Mouse (Mus musculus) cerebellum, adult 9-10 months (tissue): ENCODE results near the gene Satb2.

ENCODE experiments used
- DNase-seq: peaks from one replicate; pipeline ENCODE4 v3.0.0; 2022

Gene Satb2

GRCm38 (mm10) chr1:56972950-56973592 lies 5.4 kb downstream of the Satb2 start:
- DNase-seq, result peak; percentile 92

- peak; percentile 30 for DNase-seq
Observed at GRCm38 (mm10) chr1:56972251-56972949, 6.0 kb downstream of the Satb2 start.

GRCm38 (mm10) chr1:56971942-56972250 lies 6.6 kb downstream of the Satb2 start:
- no peak for DNase-seq

GRCm38 (mm10) chr1:56971441-56971861 lies 7.0 kb downstream of the Satb2 start:
- no peak for DNase-seq

- no peak for DNase-seq
Observed at GRCm38 (mm10) chr1:56970740-56971141, 7.7 kb downstream of the Satb2 start.

GRCm38 (mm10) chr1:56969364-56970360 lies 8.8 kb downstream of the Satb2 start:
- no peak for DNase-seq

- DNase-seq, result no peak
Observed at GRCm38 (mm10) chr1:56965879-56966579, 12.4 kb downstream of the Satb2 start.

GRCm38 (mm10) chr1:56964493-56964892 lies 14.0 kb downstream of the Satb2 start:
- DNase-seq, result no peak

GRCm38 (mm10) chr1:56963291-56963690 lies 15.2 kb downstream of the Satb2 start:
- DNase-seq, result no peak

GRCm38 (mm10) chr1:56958996-56959395 lies 19.5 kb downstream of the Satb2 start:
- no peak for DNase-seq

GRCm38 (mm10) chr1:56957942-56958341 lies 20.5 kb downstream of the Satb2 start:
- DNase-seq, result no peak

GRCm38 (mm10) chr1:56956811-56957210 lies 21.6 kb downstream of the Satb2 start:
- no peak for DNase-seq

- DNase-seq, result no peak
Observed at GRCm38 (mm10) chr1:56955739-56956085, 22.7 kb downstream of the Satb2 start.

- DNase-seq, result no peak
Observed at GRCm38 (mm10) chr1:56955055-56955738, 23.3 kb downstream of the Satb2 start.

GRCm38 (mm10) chr1:56953538-56953937 lies 24.9 kb downstream of the Satb2 start:
- DNase-seq, result no peak

GRCm38 (mm10) chr1:56951980-56952379 lies 26.5 kb downstream of the Satb2 start:
- no peak for DNase-seq

- no peak for DNase-seq
Observed at GRCm38 (mm10) chr1:56951525-56951924, 26.9 kb downstream of the Satb2 start.

- no peak for DNase-seq
Observed at GRCm38 (mm10) chr1:56939432-56939831, 39.0 kb downstream of the Satb2 start.

GRCm38 (mm10) chr1:56938432-56938831 lies 40.0 kb downstream of the Satb2 start:
- DNase-seq, result no peak

GRCm38 (mm10) chr1:56936554-56936953 lies 41.9 kb downstream of the Satb2 start:
- DNase-seq, result no peak

GRCm38 (mm10) chr1:56933821-56934220 lies 44.6 kb downstream of the Satb2 start:
- no peak for DNase-seq

GRCm38 (mm10) chr1:56930096-56930495 lies 48.4 kb downstream of the Satb2 start:
- DNase-seq, result no peak
